Mouse (Mus musculus) CD4-positive naive resting alpha-beta T cell, adult 76 days (primary cell): ENCODE measurements around the gene 9430097D07Rik. TPM values are rescaled to one million over a fixed set of nuclear protein-coding genes. Genes with fewer than 3 reads are reported as not detected.

ENCODE experiments used
- total RNA-seq: library from RNA; stranded (reverse); gene quantifications from one replicate; pipeline ENCODE4 v1.2.4, GENCODE M21; 2023

The 9430097D07Rik gene
- not detected for total RNA-seq

GRCm38 (mm10) chr2:32575586-32576160 lies at the start of gene 9430097D07Rik:
Gene 9430097D07Rik, minus strand, starts transcription at chr2:32575684.

GRCm38 (mm10) chr2:32621517-32621859 lies 46.0 kb upstream of the 9430097D07Rik start, which contains the start of gene Ak1:
Gene Ak1, plus strand, starts transcription at chr2:32621758.

GRCm38 (mm10) chr2:32599409-32599808 lies 23.9 kb upstream of the 9430097D07Rik start, which contains the start of gene St6galnac6:
Gene St6galnac6, plus strand, starts transcription at chr2:32599709.

GRCm38 (mm10) chr2:32586871-32587351 lies 11.4 kb upstream of the 9430097D07Rik start, which contains the start of gene St6galnac4:
Gene St6galnac4, plus strand, starts transcription at chr2:32587095.

GRCm38 (mm10) chr2:32574497-32574896 lies 987 bp downstream of the 9430097D07Rik start, which contains the start of gene Pip5kl1:
Gene Pip5kl1, plus strand, starts transcription at chr2:32574797.

GRCm38 (mm10) chr2:32570698-32571494 lies 4.6 kb downstream of the 9430097D07Rik start, which contains the start of gene Dpm2:
Gene Dpm2, plus strand, starts transcription at chr2:32570858.

GRCm38 (mm10) chr2:32534733-32535471 lies 40.6 kb downstream of the 9430097D07Rik start, which contains the start of gene Fam102a:
Gene Fam102a, plus strand, starts transcription at chr2:32535332.

Other genes starting within 250 kb of the 9430097D07Rik start
- 93.7 TPM for gene Ciz1, start 223.4 kb downstream of the 9430097D07Rik start, total RNA-seq
- not detected for gene Dnm1, start 222.3 kb downstream of the 9430097D07Rik start, total RNA-seq
- gene 1110008P14Rik, start 193.7 kb downstream of the 9430097D07Rik start, total RNA-seq = 23.4 TPM
- gene Lcn2, start 187.4 kb downstream of the 9430097D07Rik start, total RNA-seq = 2.8 TPM
- gene Ptges2, start 179.8 kb downstream of the 9430097D07Rik start, total RNA-seq = 6.2 TPM
- gene Naif1, start 125.2 kb downstream of the 9430097D07Rik start, total RNA-seq = 6.5 TPM
- 108 TPM for gene Slc25a25, start 124.2 kb downstream of the 9430097D07Rik start, total RNA-seq
- 163 TPM for gene Fam102a, start 40.4 kb downstream of the 9430097D07Rik start, total RNA-seq
- gene Dpm2, start 4.8 kb downstream of the 9430097D07Rik start, total RNA-seq = 50.7 TPM
- gene Pip5kl1, start 887 bp downstream of the 9430097D07Rik start, total RNA-seq = 0.76 TPM
- 18.8 TPM for gene St6galnac4, start 11.4 kb upstream of the 9430097D07Rik start, total RNA-seq
- gene St6galnac6, start 24.0 kb upstream of the 9430097D07Rik start, total RNA-seq = 4.1 TPM
- gene Ak1, start 46.1 kb upstream of the 9430097D07Rik start, total RNA-seq = not detected
- 3.4 TPM for gene Eng, start 70.9 kb upstream of the 9430097D07Rik start, total RNA-seq
- gene Fpgs, start 128.5 kb upstream of the 9430097D07Rik start, total RNA-seq = 26.7 TPM
- 92.9 TPM for gene Cdk9, start 137.4 kb upstream of the 9430097D07Rik start, total RNA-seq
- gene Sh2d3c, start 145.4 kb upstream of the 9430097D07Rik start, total RNA-seq = 81.0 TPM
- gene 6330409D20Rik, start 165.3 kb upstream of the 9430097D07Rik start, total RNA-seq = not detected
- gene Tor2a, start 181.6 kb upstream of the 9430097D07Rik start, total RNA-seq = 26.4 TPM
- gene Ttc16, start 199.9 kb upstream of the 9430097D07Rik start, total RNA-seq = 0.21 TPM
- 3.8 TPM for gene Ptrh1, start 200.1 kb upstream of the 9430097D07Rik start, total RNA-seq
- not detected for gene Cfap157, start 208.7 kb upstream of the 9430097D07Rik start, total RNA-seq